Comparison of ENCODE assay signal across 8 mouse cellular contexts in genomic region chr19:55537691-55538090, GRCm38 (mm10).
DNase-seq lines count a peak whose midpoint lies in the region; ATAC-seq and TF ChIP-seq lines count a peak whose summit lies in the region.

No protein-coding gene starts in this region.

- no peaks in the 10 kb centered on the region for H3K36me3 ChIP-seq in heart, embryonic 12.5 days
- no peaks in the 10 kb centered on the region for H3K36me3 ChIP-seq in E14TG2a.4 (ENCODE audit: insufficient read depth, low read length)
- H3K36me3 ChIP-seq in intestine, embryonic 16.5 days (ENCODE audit: control insufficient read depth, insufficient read depth, low read length), result no peaks in the 10 kb centered on the region

- no peaks in the 10 kb centered on the region for H3K27me3 ChIP-seq in heart, embryonic 12.5 days (replicated peaks)
- H3K27me3 ChIP-seq in E14TG2a.4 (ENCODE audit: insufficient read depth, low read length), result peaks cover 2% of the 10 kb centered on the region; the same call in 1 of the 2 replicates
- H3K27me3 ChIP-seq in intestine, embryonic 16.5 days (replicated peaks; ENCODE audit: control insufficient read depth, insufficient read depth, low read length), result no peaks in the 10 kb centered on the region

- DNase-seq in heart, adult 18-20 months, result peak; percentile 21 to 56
- peak; percentile 78 for DNase-seq in embryo, embryonic 10 days (ENCODE audit: low spot score)
- peak; percentile 29 for DNase-seq in lung, postnatal 10 days
- DNase-seq in left cerebral cortex, adult 11 months (ENCODE audit: low spot score), result no peak
- DNase-seq in frontal cortex, postnatal 14 days (ENCODE audit: low spot score in 2 of 2), result no peak

- no peaks in the 10 kb centered on the region for H3K9me3 ChIP-seq in heart, embryonic 12.5 days (replicated peaks)
- H3K9me3 ChIP-seq in E14TG2a.4 (ENCODE audit: low read length), result no peaks in the 10 kb centered on the region
- H3K9me3 ChIP-seq in intestine, embryonic 16.5 days (ENCODE audit: control insufficient read depth, low read length), result no peaks in the 10 kb centered on the region

- H3K27ac ChIP-seq in heart, embryonic 12.5 days (ENCODE audit: poor library complexity, severe bottlenecking), result no peak overlapping the region
- no peak overlapping the region for H3K27ac ChIP-seq in intestine, embryonic 16.5 days (ENCODE audit: low read length)

- ATAC-seq in heart, embryonic 12.5 days (ENCODE audit: insufficient number of reproducible peaks, low FRiP score), result no peak
- ATAC-seq in intestine, embryonic 16.5 days, result peak; percentile 74

- H3K4me1 ChIP-seq in heart, embryonic 12.5 days (replicated peaks), result peaks cover 11% of the 10 kb centered on the region
- peaks cover 20% of the 10 kb centered on the region for H3K4me1 ChIP-seq in E14TG2a.4 (replicated peaks; ENCODE audit: low read depth, low read length)
- H3K4me1 ChIP-seq in intestine, embryonic 16.5 days (ENCODE audit: control insufficient read depth, insufficient read depth, low read length), result peaks cover 9% of the 10 kb centered on the region

- H3K4me3 ChIP-seq in heart, embryonic 12.5 days, result no peak overlapping the region
- H3K4me3 ChIP-seq in E14TG2a.4 (replicated peaks; ENCODE audit: low read length), result no peak overlapping the region
- no peak overlapping the region for H3K4me3 ChIP-seq in intestine, embryonic 16.5 days (ENCODE audit: low read length)

- peak; percentile 21 for TF ChIP-seq CTCF in E14TG2a.4 (conservative IDR thresholded peaks at IDR 0.05; ENCODE audit: low read length)

- H3K4me2 ChIP-seq in heart, embryonic 12.5 days, result no peak overlapping the region
- no peak overlapping the region for H3K4me2 ChIP-seq in intestine, embryonic 16.5 days (ENCODE audit: low read depth, low read length)

- WGBS in heart, embryonic 12.5 days, result 35% methylated on average over 6 of the region's 6 CpGs
- WGBS in intestine, embryonic 16.5 days, result 30% methylated on average over 6 of the region's 6 CpGs

- no peak overlapping the region for H3K9ac ChIP-seq in heart, embryonic 12.5 days
- H3K9ac ChIP-seq in intestine, embryonic 16.5 days (ENCODE audit: low read depth, low read length), result no peak overlapping the region

Comparison
In these comparisons a context has a peak if more than half of its experiments do, and no peak if none do; other contexts are left out.
1. DNase-seq: peak in heart, adult 18-20 months (2 of 2), embryo, embryonic 10 days (single experiment) and lung, postnatal 10 days (single experiment); none in left cerebral cortex, adult 11 months (single experiment) and frontal cortex, postnatal 14 days (0 of 2).